Mouse (Mus musculus): ENCODE results near the gene 2700097O09Rik.

DNA sequence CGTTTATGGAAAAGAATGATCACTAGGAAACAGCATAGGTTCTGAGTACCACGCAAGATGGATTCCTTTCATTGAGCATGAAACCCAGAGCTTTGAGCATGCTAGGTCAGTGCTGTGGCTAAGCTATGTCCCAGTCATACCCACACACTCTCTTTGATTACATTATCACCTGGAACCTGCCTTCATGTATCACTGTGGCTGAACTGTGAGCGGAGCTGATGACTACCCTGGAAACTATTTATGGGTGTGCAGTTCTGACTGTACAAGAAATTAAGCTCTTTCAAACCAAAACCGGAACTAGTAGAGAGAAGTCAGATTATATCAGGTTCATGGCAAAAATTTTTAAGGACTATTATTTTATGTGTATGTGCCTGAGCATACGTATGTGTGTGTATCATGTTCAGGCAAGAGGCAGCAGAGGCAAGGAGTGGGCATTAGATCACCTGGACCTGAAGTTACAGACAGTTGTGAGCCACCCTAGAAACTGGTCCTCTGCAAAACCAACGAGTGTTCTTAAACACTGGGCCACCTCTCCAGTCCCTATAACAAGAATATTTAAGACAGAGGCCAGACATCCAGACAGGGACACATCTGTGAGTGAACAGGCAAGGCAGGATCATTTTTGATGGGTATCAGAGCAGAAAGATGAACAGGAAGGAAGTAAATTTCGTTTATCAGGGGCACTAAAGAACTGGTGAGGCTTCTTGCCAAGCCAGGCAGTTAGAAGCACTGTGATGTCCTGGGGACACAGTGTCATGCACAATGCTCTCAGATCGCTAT lies 63.4 kb downstream of the 2700097O09Rik start:
- TF ChIP-seq EP300 (IDR thresholded peaks at IDR 0.05; ENCODE audit: low read depth) (no peak), CTCF (IDR thresholded peaks at IDR 0.05; ENCODE audit: low read depth) (no peak)
